Mouse (Mus musculus): ENCODE measurements around the gene Cntfr. TPM values are rescaled to one million over a fixed set of nuclear protein-coding genes. Genes with fewer than 3 reads are reported as not detected.

Gene Cntfr
- polyA plus RNA-seq, 1 experiment from 2014 or later, result 5.5 TPM

GRCm38 (mm10) chr4:41636366-41636765 lies 60.5 kb downstream of the Cntfr start:
- Histone ChIP-seq H3K9me3 (ENCODE audit: control insufficient read depth, low read length) (no peaks in the 10 kb centered on the region), H3K27ac (ENCODE audit: low read length) (0 out of 2 replicates have a peak overlapping the region, but pooled peaks have one; percentile 15)

GRCm38 (mm10) chr4:41635906-41636305 lies 61.0 kb downstream of the Cntfr start:
- WGBS, result 54% methylated on average over 2 of the region's 2 CpGs
- Histone ChIP-seq H3K27ac (ENCODE audit: low read length) (no peak overlapping the region), H3K4me2 (ENCODE audit: low read depth, low read length) (no peak overlapping the region), H3K36me3 (ENCODE audit: control insufficient read depth, insufficient read depth, low read length) (no peaks in the 10 kb centered on the region), H3K9me3 (ENCODE audit: control insufficient read depth, low read length) (no peaks in the 10 kb centered on the region), H3K27me3 (replicated peaks; ENCODE audit: control insufficient read depth, insufficient read depth, low read length) (no peaks in the 10 kb centered on the region), H3K4me3 (ENCODE audit: low read length) (no peak overlapping the region), H3K4me1 (ENCODE audit: control insufficient read depth, insufficient read depth, low read length) (peaks cover 24% of the 10 kb centered on the region), H3K9ac (ENCODE audit: low read depth, low read length) (peak overlapping the region; percentile 12; the same call in 1 of the 2 replicates)
- no peak for ATAC-seq

More at GRCm38 (mm10) chr4:41636366-41636765, 60.5 kb downstream of the Cntfr start:
- H3K27me3 ChIP-seq (replicated peaks; ENCODE audit: control insufficient read depth, insufficient read depth, low read length), result no peaks in the 10 kb centered on the region
- H3K4me2 ChIP-seq (ENCODE audit: low read depth, low read length), result no peak overlapping the region
- WGBS, result 40% methylated on average over 7 of the region's 7 CpGs
- no peak for ATAC-seq
- H3K36me3 ChIP-seq (ENCODE audit: control insufficient read depth, insufficient read depth, low read length), result no peaks in the 10 kb centered on the region
- peaks cover 20% of the 10 kb centered on the region for H3K4me1 ChIP-seq (ENCODE audit: control insufficient read depth, insufficient read depth, low read length)
- H3K9ac ChIP-seq (ENCODE audit: low read depth, low read length), result peak overlapping the region; percentile 12; the same call in 1 of the 2 replicates
- H3K4me3 ChIP-seq (ENCODE audit: low read length), result no peak overlapping the region

- 69% methylated on average over 8 of the region's 8 CpGs for WGBS
- Histone ChIP-seq H3K4me1 (ENCODE audit: control insufficient read depth, insufficient read depth, low read length) (peaks cover 24% of the 10 kb centered on the region), H3K4me3 (ENCODE audit: low read length) (no peak overlapping the region), H3K9ac (ENCODE audit: low read depth, low read length) (no peak overlapping the region), H3K27me3 (replicated peaks; ENCODE audit: control insufficient read depth, insufficient read depth, low read length) (no peaks in the 10 kb centered on the region), H3K27ac (ENCODE audit: low read length) (no peak overlapping the region), H3K36me3 (ENCODE audit: control insufficient read depth, insufficient read depth, low read length) (no peaks in the 10 kb centered on the region), H3K9me3 (ENCODE audit: control insufficient read depth, low read length) (no peaks in the 10 kb centered on the region), H3K4me2 (ENCODE audit: low read depth, low read length) (no peak overlapping the region)
- ATAC-seq, result no peak
These were observed 61.7 kb downstream of the Cntfr start for GRCm38 (mm10) chr4:41635224-41635623.

GRCm38 (mm10) chr4:41634631-41635030 lies 62.3 kb downstream of the Cntfr start:
- Histone ChIP-seq H3K4me2 (ENCODE audit: low read depth, low read length) (no peak overlapping the region), H3K9ac (ENCODE audit: low read depth, low read length) (no peak overlapping the region), H3K4me1 (ENCODE audit: control insufficient read depth, insufficient read depth, low read length) (peaks cover 23% of the 10 kb centered on the region), H3K27me3 (replicated peaks; ENCODE audit: control insufficient read depth, insufficient read depth, low read length) (no peaks in the 10 kb centered on the region), H3K4me3 (ENCODE audit: low read length) (no peak overlapping the region), H3K36me3 (ENCODE audit: control insufficient read depth, insufficient read depth, low read length) (no peaks in the 10 kb centered on the region), H3K9me3 (ENCODE audit: control insufficient read depth, low read length) (no peaks in the 10 kb centered on the region), H3K27ac (ENCODE audit: low read length) (no peak overlapping the region)
- no peak for ATAC-seq
- WGBS, result 96% methylated on average over 8 of the region's 8 CpGs

- H3K36me3 ChIP-seq (ENCODE audit: control insufficient read depth, insufficient read depth, low read length), result no peaks in the 10 kb centered on the region
- H3K4me2 ChIP-seq (ENCODE audit: low read depth, low read length), result no peak overlapping the region
- no peak overlapping the region for H3K4me3 ChIP-seq (ENCODE audit: low read length)
- H3K9me3 ChIP-seq (ENCODE audit: control insufficient read depth, low read length), result no peaks in the 10 kb centered on the region
- no peaks in the 10 kb centered on the region for H3K27me3 ChIP-seq (replicated peaks; ENCODE audit: control insufficient read depth, insufficient read depth, low read length)
- H3K27ac ChIP-seq (ENCODE audit: low read length), result no peak overlapping the region
- peaks cover 25% of the 10 kb centered on the region for H3K4me1 ChIP-seq (ENCODE audit: control insufficient read depth, insufficient read depth, low read length)
- ATAC-seq, result no peak
- 77% methylated on average over 9 of the region's 9 CpGs for WGBS
- H3K9ac ChIP-seq (ENCODE audit: low read depth, low read length), result no peak overlapping the region
These were observed 63.9 kb downstream of the Cntfr start for GRCm38 (mm10) chr4:41633001-41633400.

GRCm38 (mm10) chr4:41631390-41631789 lies 65.5 kb downstream of the Cntfr start:
- Histone ChIP-seq H3K9ac (ENCODE audit: low read depth, low read length) (peak overlapping the region; percentile 27), H3K27ac (ENCODE audit: low read length) (peak overlapping the region; percentile 53), H3K4me3 (ENCODE audit: low read length) (no peak overlapping the region), H3K4me2 (ENCODE audit: low read depth, low read length) (0 out of 2 replicates have a peak overlapping the region, but pooled peaks have one; percentile 16), H3K27me3 (replicated peaks; ENCODE audit: control insufficient read depth, insufficient read depth, low read length) (no peaks in the 10 kb centered on the region), H3K4me1 (ENCODE audit: control insufficient read depth, insufficient read depth, low read length) (peaks cover 22% of the 10 kb centered on the region), H3K36me3 (ENCODE audit: control insufficient read depth, insufficient read depth, low read length) (no peaks in the 10 kb centered on the region), H3K9me3 (ENCODE audit: control insufficient read depth, low read length) (no peaks in the 10 kb centered on the region)
- ATAC-seq, result no peak
- 7% methylated on average over 11 of the region's 11 CpGs for WGBS

- 18% methylated on average over 6 of the region's 6 CpGs for WGBS
- peak overlapping the region; percentile 53 for H3K27ac ChIP-seq (ENCODE audit: low read length)
- no peaks in the 10 kb centered on the region for H3K9me3 ChIP-seq (ENCODE audit: control insufficient read depth, low read length)
- peaks cover 16% of the 10 kb centered on the region for H3K4me1 ChIP-seq (ENCODE audit: control insufficient read depth, insufficient read depth, low read length)
- peak; percentile 59 for ATAC-seq
- H3K27me3 ChIP-seq (replicated peaks; ENCODE audit: control insufficient read depth, insufficient read depth, low read length), result no peaks in the 10 kb centered on the region
- no peak overlapping the region for H3K4me3 ChIP-seq (ENCODE audit: low read length)
- H3K4me2 ChIP-seq (ENCODE audit: low read depth, low read length), result no peak overlapping the region
- H3K9ac ChIP-seq (ENCODE audit: low read depth, low read length), result no peak overlapping the region
- no peaks in the 10 kb centered on the region for H3K36me3 ChIP-seq (ENCODE audit: control insufficient read depth, insufficient read depth, low read length)
These were observed 66.7 kb downstream of the Cntfr start for GRCm38 (mm10) chr4:41630196-41630595.

GRCm38 (mm10) chr4:41628202-41628927 lies 68.5 kb downstream of the Cntfr start:
- WGBS, result 17% methylated on average over 8 of the region's 8 CpGs
- H3K36me3 ChIP-seq (ENCODE audit: control insufficient read depth, insufficient read depth, low read length), result no peaks in the 10 kb centered on the region
- H3K4me2 ChIP-seq (ENCODE audit: low read depth, low read length), result no peak overlapping the region
- peak; percentile 71 for ATAC-seq
- H3K4me3 ChIP-seq (ENCODE audit: low read length), result no peak overlapping the region
- no peaks in the 10 kb centered on the region for H3K9me3 ChIP-seq (ENCODE audit: control insufficient read depth, low read length)
- 0 out of 2 replicates have a peak overlapping the region, but pooled peaks have one; percentile 3 for H3K9ac ChIP-seq (ENCODE audit: low read depth, low read length)
- H3K4me1 ChIP-seq (ENCODE audit: control insufficient read depth, insufficient read depth, low read length), result peaks cover 16% of the 10 kb centered on the region
- no peaks in the 10 kb centered on the region for H3K27me3 ChIP-seq (replicated peaks; ENCODE audit: control insufficient read depth, insufficient read depth, low read length)
- H3K27ac ChIP-seq (ENCODE audit: low read length), result peak overlapping the region; percentile 60

GRCm38 (mm10) chr4:41622071-41622470 lies 74.8 kb downstream of the Cntfr start:
- WGBS, result 87% methylated on average over 14 of the region's 14 CpGs
- Histone ChIP-seq H3K27ac (ENCODE audit: low read length) (no peak overlapping the region), H3K9me3 (ENCODE audit: control insufficient read depth, low read length) (no peaks in the 10 kb centered on the region), H3K4me1 (ENCODE audit: control insufficient read depth, insufficient read depth, low read length) (no peaks in the 10 kb centered on the region), H3K36me3 (ENCODE audit: control insufficient read depth, insufficient read depth, low read length) (no peaks in the 10 kb centered on the region), H3K9ac (ENCODE audit: low read depth, low read length) (no peak overlapping the region), H3K4me2 (ENCODE audit: low read depth, low read length) (no peak overlapping the region), H3K27me3 (replicated peaks; ENCODE audit: control insufficient read depth, insufficient read depth, low read length) (no peaks in the 10 kb centered on the region), H3K4me3 (ENCODE audit: low read length) (no peak overlapping the region)
- no peak for ATAC-seq
